Mouse (Mus musculus): ENCODE results near the gene Amz2.

DNA sequence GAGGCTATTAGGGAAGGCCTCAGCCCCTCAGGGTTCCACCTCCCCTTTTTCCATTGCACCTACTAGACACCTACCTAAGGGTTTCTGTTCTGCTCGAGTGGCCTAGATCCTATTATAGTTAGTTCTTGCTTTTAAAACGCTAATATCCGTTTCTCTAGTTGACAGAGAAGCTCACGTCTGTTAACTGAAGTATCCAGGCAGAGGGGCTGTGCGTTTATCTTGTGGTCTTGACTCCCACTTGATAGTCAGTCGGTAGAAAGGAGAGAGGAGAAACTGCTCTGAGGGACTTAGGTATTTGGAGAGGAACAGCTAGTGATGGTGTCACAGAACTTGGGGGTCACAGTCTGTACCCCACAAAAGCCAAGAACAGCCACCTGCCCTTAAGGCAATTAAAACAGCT, 50.9 kb downstream of the Amz2 start:
- TF ChIP-seq CTCF (IDR thresholded peaks at IDR 0.05; ENCODE audit: low read depth, low read length) = no peak
- TF ChIP-seq GATA1 (IDR thresholded peaks at IDR 0.05; ENCODE audit: borderline replicate concordance, low read length) = no peak
